Mouse (Mus musculus): Measurements from ENCODE around the gene Gm15737. TPM values are rescaled to one million over a fixed set of nuclear protein-coding genes. Genes with fewer than 3 reads are reported as not detected.

Gm15737 gene
- polyA plus RNA-seq, 1 experiment from 2014 or later, result not detected

- 96% methylated on average over 4 of the region's 4 CpGs for WGBS
- DNase-seq (ENCODE audit: low spot score), result no peak
- Histone ChIP-seq H3K4me1 (peaks cover 4% of the 10 kb centered on the region; the same call in 1 of the 2 replicates), H3K36me3 (peaks cover 5% of the 10 kb centered on the region; the same call in 1 of the 2 replicates), H3K4me3 (no peak overlapping the region), H3K9me3 (replicated peaks) (no peaks in the 10 kb centered on the region), H3K27me3 (ENCODE audit: low read depth, poor library complexity, severe bottlenecking) (peaks cover 58% of the 10 kb centered on the region), H3K27ac (replicated peaks) (no peak overlapping the region)
These were observed 8.1 kb downstream of the Gm15737 start for GRCm38 (mm10) chr6:92877236-92877635.

GRCm38 (mm10) chr6:92878771-92879170 is 9.6 kb downstream of the Gm15737 start:
- Histone ChIP-seq H3K4me1 (peaks cover 19% of the 10 kb centered on the region), H3K9me3 (replicated peaks) (no peaks in the 10 kb centered on the region), H3K27ac (replicated peaks) (no peak overlapping the region), H3K4me3 (no peak overlapping the region), H3K27me3 (ENCODE audit: low read depth, poor library complexity, severe bottlenecking) (peaks cover 66% of the 10 kb centered on the region), H3K36me3 (peaks cover 5% of the 10 kb centered on the region; the same call in 1 of the 2 replicates)
- DNase-seq (ENCODE audit: low spot score), result no peak
- WGBS, result 91% methylated on average over 5 of the region's 5 CpGs

DNA sequence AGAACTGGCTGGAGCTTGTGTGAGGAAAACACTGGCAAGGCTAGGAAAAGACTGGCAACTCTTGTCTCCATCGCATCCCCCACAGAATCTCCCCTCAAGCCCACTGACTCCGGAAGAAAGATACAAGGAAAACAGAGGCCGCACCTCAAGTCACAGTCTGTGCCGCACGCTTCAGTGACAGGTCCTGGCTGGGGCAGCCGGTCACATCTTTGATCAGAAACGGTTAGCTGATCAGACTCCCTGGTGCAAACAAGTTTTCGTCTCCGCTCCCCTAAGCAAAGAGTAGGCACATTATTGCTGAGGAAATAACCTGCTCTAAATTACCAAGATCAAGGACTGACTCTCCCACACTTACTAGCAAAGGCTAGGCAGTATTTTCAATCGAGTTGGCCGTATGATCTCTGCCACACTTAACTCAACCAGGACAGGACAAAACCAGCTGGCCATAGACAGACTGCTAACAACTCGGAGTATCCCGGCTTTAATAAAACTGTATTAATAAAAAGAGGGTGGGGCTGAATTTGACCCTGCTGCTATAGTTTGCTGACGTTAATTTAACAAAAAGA is 10.6 kb downstream of the Gm15737 start:
- no peak for DNase-seq (ENCODE audit: low spot score)
- Histone ChIP-seq H3K4me3 (no peak overlapping the region), H3K36me3 (peaks cover 5% of the 10 kb centered on the region; the same call in 1 of the 2 replicates), H3K9me3 (replicated peaks) (no peaks in the 10 kb centered on the region), H3K4me1 (peaks cover 26% of the 10 kb centered on the region), H3K27me3 (ENCODE audit: low read depth, poor library complexity, severe bottlenecking) (peaks cover 77% of the 10 kb centered on the region), H3K27ac (replicated peaks) (no peak overlapping the region)
- WGBS, result 76% methylated on average over 14 of the region's 14 CpGs

- peaks cover 91% of the 10 kb centered on the region for H3K27me3 ChIP-seq (ENCODE audit: low read depth, poor library complexity, severe bottlenecking)
- no peak overlapping the region for H3K27ac ChIP-seq (replicated peaks)
- peaks cover 26% of the 10 kb centered on the region for H3K4me1 ChIP-seq
- H3K9me3 ChIP-seq (replicated peaks), result no peaks in the 10 kb centered on the region
- no peak for DNase-seq (ENCODE audit: low spot score)
- peaks cover 4% of the 10 kb centered on the region; the same call in 1 of the 2 replicates for H3K36me3 ChIP-seq
- H3K4me3 ChIP-seq, result no peak overlapping the region
- 61% methylated on average over 5 of the region's 5 CpGs for WGBS
These were observed 13.3 kb downstream of the Gm15737 start for GRCm38 (mm10) chr6:92882446-92882845.

DNA sequence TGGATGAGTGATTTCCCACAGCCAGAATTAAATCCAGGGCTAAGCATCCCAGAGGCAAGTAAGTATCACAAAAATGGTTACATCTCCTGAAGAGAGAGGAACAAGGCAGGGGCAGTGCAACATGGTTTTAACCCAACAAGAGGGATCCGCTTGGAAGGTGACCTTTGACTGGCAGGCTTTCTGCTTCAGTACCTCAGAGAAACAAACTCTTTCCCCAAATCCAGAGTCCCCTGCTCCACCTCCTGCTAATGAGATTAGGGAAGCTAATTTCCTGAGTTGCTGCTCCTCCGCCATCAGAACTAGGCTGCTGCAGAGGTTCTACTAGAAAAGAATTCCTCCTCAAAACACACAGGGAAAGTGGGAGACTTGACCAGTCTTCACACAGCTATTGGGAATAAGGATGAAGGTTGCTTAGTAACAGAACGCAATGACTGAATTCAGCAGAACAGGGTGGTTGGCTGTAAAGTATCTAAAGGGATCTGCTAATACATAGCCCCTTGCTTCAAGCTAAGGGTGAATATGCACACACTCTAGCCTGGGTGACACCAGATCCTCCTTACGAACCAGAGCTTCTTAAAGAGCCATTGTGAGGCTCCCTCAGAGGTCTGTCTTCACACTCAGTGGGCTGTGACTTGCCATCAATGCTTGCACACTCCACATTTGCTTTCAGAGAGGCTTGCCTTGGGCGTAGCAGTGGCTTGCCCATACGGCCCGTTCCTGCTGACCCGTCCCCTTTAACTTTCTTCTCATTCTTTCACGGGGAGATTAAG is 14.2 kb downstream of the Gm15737 start:
- Histone ChIP-seq H3K9me3 (replicated peaks) (no peaks in the 10 kb centered on the region), H3K36me3 (no peaks in the 10 kb centered on the region), H3K4me1 (peaks cover 26% of the 10 kb centered on the region), H3K4me3 (no peak overlapping the region), H3K27me3 (ENCODE audit: low read depth, poor library complexity, severe bottlenecking) (peaks cover 93% of the 10 kb centered on the region), H3K27ac (replicated peaks) (no peak overlapping the region)
- DNase-seq (ENCODE audit: low spot score), result peak; percentile 41
- WGBS, result 10% methylated on average over 9 of the region's 9 CpGs

DNA sequence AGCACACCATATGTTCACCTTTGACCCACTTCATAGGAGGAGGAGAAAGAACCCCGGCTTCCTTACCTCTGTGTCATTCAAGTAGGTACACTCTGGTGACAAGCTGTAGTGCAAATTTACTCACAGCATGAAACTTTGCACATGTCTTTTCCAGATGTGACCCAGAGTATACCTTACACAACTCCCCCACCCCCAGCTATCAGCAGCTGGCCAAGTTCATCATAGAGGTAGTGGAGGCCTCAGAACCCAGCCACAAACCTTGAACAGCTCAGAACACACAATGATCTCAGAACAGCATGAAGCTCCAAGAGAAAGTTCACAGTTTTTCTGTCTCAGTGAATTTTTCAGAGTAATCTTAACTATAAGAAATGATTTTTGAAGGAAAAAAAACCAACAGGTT is 22.4 kb downstream of the Gm15737 start:
- 79% methylated on average over 1 of the region's 1 CpGs for WGBS
- peaks cover 22% of the 10 kb centered on the region for H3K36me3 ChIP-seq
- H3K4me3 ChIP-seq, result no peak overlapping the region
- H3K4me1 ChIP-seq, result peaks cover 15% of the 10 kb centered on the region
- H3K27ac ChIP-seq (replicated peaks), result no peak overlapping the region
- H3K27me3 ChIP-seq (ENCODE audit: low read depth, poor library complexity, severe bottlenecking), result peaks cover 51% of the 10 kb centered on the region
- no peak for DNase-seq (ENCODE audit: low spot score)
- H3K9me3 ChIP-seq (replicated peaks), result no peaks in the 10 kb centered on the region

DNA sequence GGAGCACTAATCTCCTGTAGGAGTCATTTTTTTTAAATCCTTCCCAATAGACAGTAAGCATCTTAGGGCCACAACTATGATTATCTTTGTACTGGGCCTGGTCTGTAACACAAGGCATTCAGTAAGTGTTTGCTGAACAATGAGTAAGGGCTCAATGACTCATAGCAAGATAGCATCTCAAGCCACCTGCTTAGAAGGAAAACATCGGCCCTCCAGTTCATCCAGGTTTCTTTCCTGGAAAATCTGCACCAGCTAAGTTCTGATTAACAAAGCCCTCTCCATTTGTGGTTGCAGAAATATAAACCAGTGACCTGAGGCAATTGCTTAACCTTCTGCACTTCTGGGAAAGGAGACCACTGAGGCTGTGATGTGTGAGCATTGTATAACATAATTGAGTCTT is 34.9 kb downstream of the Gm15737 start:
- peaks cover 11% of the 10 kb centered on the region; the same call in 1 of the 2 replicates for H3K36me3 ChIP-seq
- H3K9me3 ChIP-seq (replicated peaks), result no peaks in the 10 kb centered on the region
- H3K27ac ChIP-seq (replicated peaks), result no peak overlapping the region
- peaks cover 15% of the 10 kb centered on the region for H3K4me1 ChIP-seq
- WGBS, result 83% methylated on average over 1 of the region's 1 CpGs
- no peaks in the 10 kb centered on the region for H3K27me3 ChIP-seq (ENCODE audit: low read depth, poor library complexity, severe bottlenecking)
- H3K4me3 ChIP-seq, result no peak overlapping the region
- DNase-seq (ENCODE audit: low spot score), result no peak

DNA sequence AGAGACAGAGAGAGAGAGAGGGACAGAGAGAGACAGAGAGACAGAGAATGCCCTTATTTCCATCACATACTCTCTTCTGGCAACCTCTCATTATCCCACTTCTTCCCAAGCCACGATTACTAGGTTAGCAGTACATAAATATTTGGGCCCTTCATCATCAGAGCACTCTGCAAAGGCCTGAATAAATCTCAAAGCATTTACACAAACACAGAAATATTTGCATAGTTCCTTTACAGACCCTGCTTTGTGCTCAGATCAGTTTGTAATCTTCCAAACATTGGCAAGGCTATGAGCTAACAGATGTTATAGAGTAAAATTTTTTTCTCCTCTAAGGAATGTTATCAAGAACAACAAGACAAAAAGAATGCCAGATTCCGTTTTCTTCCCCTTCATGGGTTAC is 35.3 kb downstream of the Gm15737 start:
- no peak for DNase-seq (ENCODE audit: low spot score)
- Histone ChIP-seq H3K4me1 (peaks cover 18% of the 10 kb centered on the region), H3K4me3 (no peak overlapping the region), H3K36me3 (peaks cover 11% of the 10 kb centered on the region; the same call in 1 of the 2 replicates), H3K27me3 (ENCODE audit: low read depth, poor library complexity, severe bottlenecking) (no peaks in the 10 kb centered on the region), H3K27ac (replicated peaks) (no peak overlapping the region), H3K9me3 (replicated peaks) (no peaks in the 10 kb centered on the region)
- WGBS, result 75% methylated on average over 2 of the region's 2 CpGs

DNA sequence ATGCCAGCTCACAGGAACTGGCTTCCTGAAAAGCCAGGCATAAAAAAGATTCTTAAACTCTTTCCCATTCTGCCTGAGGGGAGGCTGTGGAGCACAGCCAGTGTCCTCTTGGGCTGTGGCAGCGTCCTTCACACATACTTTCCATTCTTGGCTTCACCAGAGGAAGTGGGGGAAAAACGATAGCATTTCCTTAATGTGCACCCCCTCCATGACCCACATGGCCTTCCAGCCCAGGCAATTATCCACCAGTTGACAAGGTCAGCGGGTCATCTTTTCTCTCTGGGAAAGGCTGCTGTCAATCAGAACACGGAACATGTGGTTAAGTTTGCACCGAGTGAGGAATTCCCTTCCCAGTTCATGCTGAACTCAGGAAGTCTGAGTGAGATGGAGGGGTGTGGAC is 36.8 kb downstream of the Gm15737 start:
- Histone ChIP-seq H3K4me1 (peaks cover 18% of the 10 kb centered on the region), H3K27ac (replicated peaks) (no peak overlapping the region), H3K27me3 (ENCODE audit: low read depth, poor library complexity, severe bottlenecking) (no peaks in the 10 kb centered on the region), H3K36me3 (peaks cover 11% of the 10 kb centered on the region; the same call in 1 of the 2 replicates), H3K4me3 (no peak overlapping the region), H3K9me3 (replicated peaks) (no peaks in the 10 kb centered on the region)
- DNase-seq (ENCODE audit: low spot score), result peak; percentile 15
- 25% methylated on average over 5 of the region's 5 CpGs for WGBS

DNA sequence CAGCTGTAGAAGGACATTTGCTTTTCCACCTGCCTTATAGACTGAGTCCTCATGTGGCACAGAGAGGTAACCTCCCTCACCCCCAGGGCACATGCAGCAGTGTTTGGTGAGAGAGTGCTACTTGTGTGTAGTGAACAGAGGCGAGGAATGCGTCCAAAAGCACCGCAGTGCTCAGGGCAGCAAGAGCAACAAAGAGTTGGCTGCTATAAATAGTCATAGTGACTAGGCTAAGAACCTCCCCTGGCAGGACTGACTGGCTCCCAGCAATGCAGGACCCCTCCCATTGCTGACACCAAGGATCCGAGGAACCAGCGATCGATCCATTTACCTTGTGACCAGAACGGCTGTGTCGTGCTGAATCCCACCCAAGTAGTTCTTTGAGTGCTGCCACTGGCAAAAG is 40.2 kb downstream of the Gm15737 start:
- Histone ChIP-seq H3K27ac (replicated peaks) (no peak overlapping the region), H3K4me3 (no peak overlapping the region), H3K36me3 (no peaks in the 10 kb centered on the region), H3K27me3 (ENCODE audit: low read depth, poor library complexity, severe bottlenecking) (no peaks in the 10 kb centered on the region), H3K4me1 (peaks cover 18% of the 10 kb centered on the region), H3K9me3 (replicated peaks) (no peaks in the 10 kb centered on the region)
- 79% methylated on average over 8 of the region's 8 CpGs for WGBS
- DNase-seq (ENCODE audit: low spot score), result no peak

DNA sequence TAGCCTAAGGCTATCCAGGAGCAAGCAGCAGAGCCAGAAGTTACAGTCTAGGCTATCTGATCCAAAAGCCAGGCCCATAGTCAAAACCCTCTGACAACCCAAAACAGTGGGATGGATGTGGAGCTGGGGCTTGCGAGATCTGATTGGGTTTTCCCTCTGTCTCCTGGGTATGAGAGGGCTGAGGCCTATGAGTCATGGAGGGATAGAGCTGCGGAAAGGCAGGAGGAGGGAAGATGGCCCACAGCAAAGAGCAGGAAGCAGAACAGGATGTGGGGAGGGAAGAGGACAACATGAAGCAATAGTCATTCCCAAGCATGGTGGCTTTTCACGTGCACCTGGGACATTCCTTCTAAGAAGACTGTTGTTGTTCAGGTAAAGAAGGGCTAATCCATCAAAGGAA is 41.5 kb downstream of the Gm15737 start:
- no peak overlapping the region for H3K27ac ChIP-seq (replicated peaks)
- WGBS, result 79% methylated on average over 3 of the region's 3 CpGs
- peaks cover 18% of the 10 kb centered on the region for H3K4me1 ChIP-seq
- no peaks in the 10 kb centered on the region for H3K27me3 ChIP-seq (ENCODE audit: low read depth, poor library complexity, severe bottlenecking)
- DNase-seq (ENCODE audit: low spot score), result no peak
- no peaks in the 10 kb centered on the region for H3K9me3 ChIP-seq (replicated peaks)
- H3K4me3 ChIP-seq, result no peak overlapping the region
- no peaks in the 10 kb centered on the region for H3K36me3 ChIP-seq

DNA sequence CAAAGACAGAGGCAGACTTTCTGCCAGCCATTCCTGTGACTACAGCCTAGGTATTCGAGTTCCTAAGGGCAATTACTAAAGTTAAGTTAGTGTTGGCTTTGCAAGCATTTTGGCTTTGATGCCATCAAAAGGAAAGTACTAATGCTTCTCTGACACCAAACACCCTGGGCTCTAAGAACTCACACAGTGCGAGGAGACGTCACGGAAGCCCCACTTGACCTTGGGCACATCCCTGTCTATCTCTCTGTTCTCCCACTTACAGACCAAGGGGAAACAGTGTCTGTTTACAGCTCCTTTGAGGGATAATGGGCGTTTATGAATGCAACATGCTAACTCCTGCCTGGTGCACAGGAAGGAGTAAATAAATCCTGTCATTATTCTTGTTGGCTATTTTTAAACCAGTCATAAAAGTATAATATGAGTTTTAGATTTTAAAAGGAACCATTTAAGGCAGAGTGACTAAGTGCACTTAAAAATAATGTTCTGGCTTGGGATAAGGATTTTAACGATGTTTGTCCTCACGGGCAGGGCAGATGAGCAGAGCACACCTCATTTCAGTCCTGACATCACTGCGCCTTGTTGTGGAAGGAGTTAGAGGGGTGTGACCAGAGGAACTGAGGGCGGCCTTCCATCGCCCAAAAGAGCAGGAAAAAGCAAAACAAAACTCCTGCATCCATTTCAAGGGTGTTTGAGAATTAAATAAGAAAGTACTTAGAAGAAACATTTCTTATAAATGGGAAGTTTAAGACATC is 52.0 kb downstream of the Gm15737 start:
- WGBS, result 77% methylated on average over 10 of the region's 10 CpGs
- DNase-seq (ENCODE audit: low spot score), result no peak

GRCm38 (mm10) chr6:92921843-92922242 is 52.7 kb downstream of the Gm15737 start:
- WGBS, result 71% methylated on average over 4 of the region's 4 CpGs

More for the DNA sequence above, 52.0 kb downstream of the Gm15737 start:
- H3K4me3 ChIP-seq, result no peak overlapping the region
- no peaks in the 10 kb centered on the region for H3K4me1 ChIP-seq
- no peaks in the 10 kb centered on the region for H3K36me3 ChIP-seq
- no peak overlapping the region for H3K27ac ChIP-seq (replicated peaks)
- no peaks in the 10 kb centered on the region for H3K27me3 ChIP-seq (ENCODE audit: low read depth, poor library complexity, severe bottlenecking)
- H3K9me3 ChIP-seq (replicated peaks), result no peaks in the 10 kb centered on the region

More at GRCm38 (mm10) chr6:92921843-92922242, 52.7 kb downstream of the Gm15737 start:
- no peak for DNase-seq (ENCODE audit: low spot score)
- Histone ChIP-seq H3K27me3 (ENCODE audit: low read depth, poor library complexity, severe bottlenecking) (no peaks in the 10 kb centered on the region), H3K4me1 (no peaks in the 10 kb centered on the region), H3K36me3 (no peaks in the 10 kb centered on the region), H3K9me3 (replicated peaks) (no peaks in the 10 kb centered on the region), H3K4me3 (no peak overlapping the region), H3K27ac (replicated peaks) (no peak overlapping the region)

All from midbrain, embryonic 10.5 days (tissue).